Mouse (Mus musculus) kidney, adult 9 months (tissue): ENCODE data around the gene 1700012B07Rik.

Experiments
- DNase-seq: peaks from one replicate; pipeline ENCODE4 v3.0.0; 2022

1700012B07Rik gene

DNA sequence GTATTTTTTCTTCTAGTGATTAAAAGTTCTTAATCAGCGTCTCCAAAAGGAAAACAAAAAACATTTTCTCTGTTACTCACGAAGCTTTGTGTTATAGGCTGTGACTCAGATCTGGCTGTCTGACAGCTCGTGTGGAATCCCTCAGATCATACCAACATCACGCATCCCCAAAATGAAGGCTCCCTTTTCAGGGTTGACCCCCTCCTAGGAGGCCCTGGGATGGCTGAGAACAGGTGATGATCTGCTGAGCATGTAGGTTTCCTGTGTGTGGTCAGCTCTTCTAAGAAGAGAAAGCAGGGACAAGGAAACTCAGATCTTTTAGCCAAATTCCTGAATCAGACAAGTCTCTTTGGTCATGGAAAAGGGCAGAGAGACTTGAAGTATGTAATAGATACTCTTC lies 82.6 kb downstream of the 1700012B07Rik start:
- DNase-seq = no peak

DNA sequence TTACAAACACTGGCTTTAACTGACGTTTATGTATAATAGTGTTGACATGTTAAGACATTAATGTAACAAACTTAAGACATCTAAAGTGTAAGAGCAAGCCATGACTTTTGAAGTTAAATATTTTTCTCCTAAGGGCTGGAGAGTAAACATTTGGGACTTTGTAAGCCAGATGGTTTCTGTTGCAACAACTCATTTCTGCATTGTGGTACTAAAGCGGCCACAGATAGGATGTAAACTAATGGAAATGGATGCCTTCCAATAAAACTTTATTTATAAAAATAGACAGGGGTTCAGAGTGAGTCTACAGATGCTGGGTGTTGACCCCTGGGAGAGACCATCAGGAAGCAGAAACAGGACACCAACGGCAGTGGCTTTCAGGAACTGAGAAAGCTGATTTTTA lies 89.9 kb downstream of the 1700012B07Rik start:
- no peak for DNase-seq
